Mouse (Mus musculus): ENCODE data around the gene Ncor2.

The Ncor2 gene

GRCm38 (mm10) chr5:125190105-125190813 is 11.2 kb upstream of the Ncor2 start:
- no peak for DNase-seq

DNA sequence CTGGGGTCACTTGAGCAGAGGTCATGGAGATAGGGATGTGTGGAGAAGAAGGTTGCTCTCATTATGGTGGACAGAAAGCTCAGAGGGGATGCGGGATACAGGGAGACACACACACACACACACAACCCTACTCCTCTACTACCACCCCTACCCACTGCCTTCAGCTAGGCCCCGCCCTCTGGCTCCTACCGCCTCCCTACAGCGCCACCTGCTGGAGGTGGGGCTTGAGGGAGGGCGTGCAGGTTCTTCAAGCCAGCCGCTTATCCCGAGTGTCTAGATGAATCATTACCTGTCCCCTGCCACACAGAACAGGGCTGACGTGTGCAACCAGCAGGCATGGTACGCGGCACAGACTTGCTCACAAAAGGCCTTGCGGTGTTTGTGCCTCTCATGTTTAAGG is 10.6 kb upstream of the Ncor2 start:
- DNase-seq, result peak; percentile 82

- no peak for DNase-seq
Measured at GRCm38 (mm10) chr5:125188812-125189598, 10.0 kb upstream of the Ncor2 start.

GRCm38 (mm10) chr5:125184826-125185225 is 5.8 kb upstream of the Ncor2 start:
- peak; percentile 57 for DNase-seq

- DNase-seq, result no peak
Measured at GRCm38 (mm10) chr5:125183321-125184003, 4.4 kb upstream of the Ncor2 start.

DNA sequence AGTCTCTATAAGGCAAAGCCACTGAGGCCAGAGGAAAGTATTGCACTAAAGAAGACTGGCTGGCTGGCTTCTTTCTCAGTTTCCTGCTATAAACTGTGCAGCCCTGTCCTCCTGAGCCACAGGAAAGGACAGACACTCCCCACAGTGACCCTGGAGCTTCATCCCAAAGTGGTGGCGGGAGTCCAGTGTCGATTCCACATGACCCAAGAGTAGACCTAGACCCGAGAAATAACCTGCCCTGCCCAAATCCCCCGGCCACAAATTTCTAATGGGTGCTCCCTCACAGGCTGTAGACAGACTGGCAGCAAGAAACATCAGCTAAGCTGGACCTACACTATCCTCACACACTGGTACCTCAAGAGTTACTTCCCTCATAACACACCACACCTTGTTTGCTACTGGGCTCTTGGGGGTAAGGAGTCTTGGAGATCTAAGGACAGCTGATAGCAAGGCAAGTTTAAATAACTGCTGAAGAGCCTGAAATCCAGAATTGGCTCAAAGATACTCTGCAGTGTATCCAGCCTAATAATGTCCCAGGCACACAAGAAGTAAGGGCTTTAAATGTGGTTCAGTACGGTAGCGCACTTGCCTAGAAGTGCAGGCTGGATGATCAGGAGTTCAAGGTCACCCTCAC is 1.7 kb upstream of the Ncor2 start:
- no peak for DNase-seq

GRCm38 (mm10) chr5:125179735-125180629 is 963 bp upstream of the Ncor2 start:
- DNase-seq, result peak; percentile 57

DNA sequence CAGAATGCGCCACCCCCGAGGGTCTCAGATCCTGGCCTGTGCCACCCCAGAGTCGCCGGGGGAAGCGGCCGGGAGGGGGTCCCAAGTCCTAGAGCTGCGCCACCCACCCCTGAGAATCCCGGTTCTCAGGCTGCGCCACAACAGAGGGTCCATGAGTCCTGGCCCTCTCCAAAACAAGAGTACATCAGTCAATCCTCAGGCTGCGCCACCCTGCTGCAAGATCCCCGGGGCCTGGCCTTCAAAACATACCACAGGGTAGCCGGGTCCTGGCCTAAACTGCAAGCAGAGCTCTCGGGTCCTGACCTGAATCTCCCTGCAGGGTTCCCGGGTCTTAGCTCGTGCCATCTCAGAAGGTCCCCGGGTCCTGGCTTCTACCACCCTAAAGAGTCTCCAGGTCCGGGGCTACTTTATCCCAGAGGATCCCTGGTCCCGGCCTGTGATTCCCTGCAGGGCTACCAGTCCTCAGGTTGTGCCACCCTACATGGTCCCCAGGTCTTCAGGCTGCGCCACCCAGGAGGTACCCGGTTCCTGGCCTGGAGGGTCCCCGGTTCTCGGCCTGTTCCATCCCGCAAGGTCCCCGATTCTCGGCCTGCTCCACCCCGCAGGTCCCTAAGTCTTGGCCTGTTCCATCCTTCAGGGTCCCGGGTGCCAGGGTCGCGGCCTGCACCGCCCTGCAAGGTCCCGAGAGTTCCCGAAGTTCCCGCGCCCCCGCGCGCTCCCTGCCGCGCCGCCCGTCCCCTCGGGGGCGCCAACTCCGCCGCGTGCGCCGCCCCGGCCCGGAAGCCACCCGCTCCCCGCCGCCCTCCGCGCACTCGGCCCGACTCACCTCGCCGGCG is 630 bp downstream of the Ncor2 start:
- DNase-seq, result peak; percentile 80

DNA sequence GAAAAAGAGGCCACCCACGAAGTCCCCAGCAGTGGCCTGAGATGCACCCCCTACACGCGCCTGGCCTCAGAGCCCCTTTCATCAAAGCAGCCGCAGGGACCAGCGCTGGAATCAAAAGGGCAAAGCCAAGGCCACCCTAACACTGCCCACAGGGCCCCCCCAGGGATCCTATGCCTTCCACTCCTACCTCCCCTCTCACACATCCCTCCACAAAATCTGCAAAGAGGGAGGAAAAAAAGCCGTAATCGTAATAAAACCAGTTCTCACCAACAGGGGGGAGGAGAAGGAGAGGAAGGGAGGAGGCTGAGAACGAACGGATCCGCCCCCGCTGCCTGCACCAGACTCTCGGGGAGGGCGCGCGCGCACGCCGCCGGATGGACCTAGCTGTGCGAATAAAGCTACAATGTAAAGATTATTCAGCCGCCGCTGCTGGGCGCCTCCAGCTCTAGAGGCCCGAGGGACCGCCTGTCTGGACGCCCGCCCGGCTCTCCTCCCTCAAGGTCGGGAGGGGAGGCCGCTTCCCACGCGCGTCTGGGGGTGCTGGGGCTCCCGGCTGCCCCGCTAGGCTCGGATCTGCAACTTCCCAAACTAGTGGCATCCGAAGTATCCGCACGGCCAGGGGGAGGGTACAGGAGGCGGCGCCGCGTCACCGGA is 1.4 kb downstream of the Ncor2 start:
- DNase-seq, result peak; percentile 87

- DNase-seq, result peak; percentile 62
Measured at GRCm38 (mm10) chr5:125176864-125177263, 2.2 kb downstream of the Ncor2 start.

DNA sequence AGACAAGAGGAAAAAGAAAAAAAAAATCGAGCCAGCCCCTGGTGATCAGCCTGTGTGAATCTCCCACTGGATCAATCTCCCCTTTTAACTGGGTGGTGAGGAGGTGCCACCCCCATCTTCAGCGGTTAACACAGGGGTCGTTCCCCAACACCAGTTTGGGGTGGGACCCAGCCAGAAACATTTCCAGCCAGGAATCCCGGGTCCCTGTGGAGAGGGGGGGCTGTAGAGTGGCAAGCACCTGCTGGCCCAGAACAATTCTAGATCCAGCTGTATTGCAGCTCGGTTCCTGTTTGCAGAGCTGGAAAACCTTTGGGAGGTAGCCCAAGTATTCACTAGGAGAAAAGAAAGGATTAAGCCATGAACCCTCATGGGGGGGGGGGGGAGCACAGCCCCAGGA is 2.7 kb downstream of the Ncor2 start:
- DNase-seq, result no peak

DNA sequence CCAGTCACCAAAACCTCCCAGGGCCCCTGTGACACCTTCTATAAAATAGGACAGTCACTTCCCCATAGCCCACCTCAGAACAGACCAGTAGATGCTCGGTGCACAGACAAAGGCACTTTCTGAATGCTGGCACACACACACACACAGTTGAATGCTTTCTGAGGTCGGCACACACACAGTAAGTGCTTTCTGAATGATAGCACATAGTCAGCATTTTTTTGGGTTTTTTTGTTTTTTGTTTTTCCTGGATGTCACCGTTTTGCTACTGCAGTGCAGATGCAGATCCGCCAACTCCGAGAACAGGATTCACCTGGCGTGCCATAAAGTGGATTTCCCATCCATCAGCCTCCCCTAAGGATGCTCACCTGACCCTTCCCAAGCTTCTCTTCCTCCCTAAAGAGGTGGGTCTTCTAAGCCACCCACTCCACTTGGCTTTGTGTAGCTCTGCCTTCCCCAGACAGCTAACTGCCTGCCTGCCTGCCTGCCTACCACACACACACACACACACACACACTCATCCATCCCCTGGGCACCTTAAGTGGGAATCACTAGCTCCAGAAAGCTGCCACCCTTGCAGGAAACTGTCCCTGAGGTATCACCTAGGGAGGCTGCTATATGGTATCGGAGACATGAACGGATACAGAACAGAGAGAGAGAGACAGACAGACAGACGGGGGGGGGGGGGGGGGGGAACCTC is 3.2 kb downstream of the Ncor2 start:
- DNase-seq, result no peak

GRCm38 (mm10) chr5:125174726-125175672 is 4.0 kb downstream of the Ncor2 start:
- DNase-seq, result peak; percentile 84

DNA sequence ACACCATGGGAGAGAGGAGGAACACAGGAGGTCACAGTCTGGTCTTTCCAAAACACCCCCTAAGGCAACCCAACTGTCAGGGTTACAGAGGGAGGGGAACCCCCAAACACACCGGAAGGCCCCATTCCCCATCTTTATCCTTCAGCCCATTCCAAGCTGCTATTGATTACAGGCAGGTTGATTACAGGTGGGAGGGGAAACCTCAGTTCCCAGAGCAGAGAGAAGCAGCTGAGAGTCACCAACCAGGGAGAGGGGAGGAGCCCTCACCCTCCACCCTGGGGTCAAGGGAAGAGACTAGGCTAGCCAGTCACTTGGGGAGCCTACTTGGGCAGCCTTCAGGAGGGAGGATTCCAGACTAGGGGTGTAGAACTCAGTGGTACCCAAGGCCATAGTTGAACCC is 5.2 kb downstream of the Ncor2 start:
- no peak for DNase-seq

DNA sequence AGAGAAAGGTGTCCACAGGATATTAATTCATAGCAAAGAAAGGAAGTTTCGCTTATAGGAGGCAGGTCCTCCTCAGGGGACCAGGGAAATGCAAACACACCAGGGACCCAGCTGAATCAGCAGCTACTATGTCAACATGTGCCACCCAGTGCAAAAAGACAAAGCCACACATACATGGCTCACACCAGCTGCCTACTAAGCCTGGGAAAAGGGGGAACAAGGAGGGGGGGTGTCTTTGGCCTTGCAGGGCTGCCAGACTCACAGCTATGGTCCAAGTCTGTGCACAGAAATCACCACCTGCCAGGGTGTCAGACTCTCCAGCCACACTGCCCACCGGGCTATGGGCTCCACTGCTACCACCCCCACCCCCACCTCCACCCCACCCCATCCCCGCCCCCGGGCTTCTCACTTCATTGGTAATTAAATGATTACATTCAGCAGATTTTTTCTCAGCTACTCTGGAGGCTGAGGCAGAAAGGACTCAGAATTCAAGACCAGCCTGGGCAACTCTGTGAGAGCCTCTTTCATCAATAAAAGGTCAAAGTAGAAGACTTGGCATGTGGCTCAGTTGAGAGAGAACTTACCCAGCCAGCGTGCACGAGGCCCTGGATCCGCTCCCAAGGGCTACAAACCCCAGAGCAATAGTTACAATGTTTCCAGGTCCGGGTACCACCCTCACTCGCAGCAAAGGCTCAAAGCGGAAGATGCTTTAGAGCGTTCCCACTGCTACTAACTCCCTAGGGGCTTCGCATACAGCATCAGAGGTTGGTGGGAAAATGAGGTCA is 6.0 kb downstream of the Ncor2 start:
- no peak for DNase-seq

DNA sequence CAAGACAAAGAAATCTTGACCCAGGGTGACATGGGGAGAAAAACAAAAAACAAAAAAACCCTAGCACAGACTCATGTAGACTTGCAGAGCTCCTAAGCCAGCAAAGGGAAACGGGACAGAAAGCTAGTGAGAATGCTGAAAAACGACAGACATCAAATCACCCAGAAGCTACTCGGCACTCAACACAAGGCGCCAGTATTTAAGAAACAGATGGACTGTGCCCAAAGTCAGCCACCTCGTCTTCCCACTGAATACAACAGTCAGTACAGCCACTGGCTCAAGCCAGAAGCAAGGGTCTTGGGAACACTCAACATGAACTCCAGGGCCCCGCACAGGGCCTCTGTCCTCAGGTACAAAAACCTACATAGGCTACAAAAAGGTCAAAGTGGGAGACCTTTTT is 7.8 kb downstream of the Ncor2 start:
- DNase-seq, result no peak

DNA sequence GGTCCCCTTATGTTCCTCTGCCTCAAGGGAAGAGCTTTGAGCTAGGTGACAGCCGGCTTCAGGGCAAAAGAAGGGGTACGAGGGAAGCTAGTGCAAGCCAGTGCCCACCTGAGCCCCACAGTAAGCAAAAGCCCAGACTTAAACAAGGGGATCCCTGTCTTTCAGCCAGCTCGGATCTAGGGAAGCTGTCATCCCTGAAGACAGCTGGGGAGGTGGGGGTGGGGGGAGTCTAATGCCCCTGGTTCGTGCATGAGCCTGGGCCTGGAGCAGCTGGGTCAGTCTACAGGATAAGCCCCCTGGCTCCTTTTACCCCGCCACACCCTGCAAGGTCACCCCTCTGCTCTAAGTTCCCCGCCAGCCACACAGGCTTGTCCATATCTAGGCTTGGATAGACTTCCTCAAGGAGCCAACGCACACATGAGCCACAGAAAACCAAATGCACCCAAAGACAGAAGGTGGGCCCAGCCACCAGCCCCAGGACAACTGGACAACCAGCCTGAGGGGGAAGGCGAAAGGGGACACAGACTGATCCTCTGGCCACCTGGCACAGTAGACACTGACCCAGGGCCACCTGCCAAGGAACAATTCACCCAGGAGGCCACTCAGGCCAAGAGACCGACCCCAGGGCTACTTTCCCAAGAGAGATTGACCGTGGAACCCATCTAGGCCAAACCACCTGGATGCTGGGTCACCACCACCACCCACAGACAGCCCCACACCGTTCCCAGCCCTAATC is 8.7 kb downstream of the Ncor2 start:
- no peak for DNase-seq

Measured in kidney, postnatal 14 days (tissue).